Mouse (Mus musculus): ENCODE measurements around the gene Flcn. TPM values are rescaled to one million over a fixed set of nuclear protein-coding genes. Genes with fewer than 3 reads are reported as not detected.
"Not testable (repeated sequence)": the region's sequence is repeated elsewhere in the genome, so short reads cannot be mapped to it uniquely, and the experiment has no call there.

Flcn gene
- 10 to 100 TPM; 43.5 to 49.5 TPM for total RNA-seq (2021)
- long read RNA-seq, experiment 1, transcript Flcn-203 (13 exons, 3,437 nt): major isoform, 23 of 29 reads
- long read RNA-seq, experiment 1, partial matches to known transcripts: 1 of 29 reads
- long read RNA-seq, experiment 1, other reads (novel, unspliced or antisense): 5 of 29 reads
- long read RNA-seq, experiment 2, transcript Flcn-203 (13 exons, 3,437 nt): major isoform, 19 of 27 reads
- long read RNA-seq, experiment 2, partial matches to known transcripts: 1 of 27 reads
- long read RNA-seq, experiment 2, other reads (novel, unspliced or antisense): 7 of 27 reads

GRCm38 (mm10) chr11:59809670-59810474 lies at the start of gene Flcn:
Gene Flcn, minus strand, starts transcription at chr11:59810016.
- DNase-seq: peak; percentile 90 to 91

- no peak for DNase-seq
These were observed 43.0 kb upstream of the Flcn start for GRCm38 (mm10) chr11:59852865-59853264.

DNA sequence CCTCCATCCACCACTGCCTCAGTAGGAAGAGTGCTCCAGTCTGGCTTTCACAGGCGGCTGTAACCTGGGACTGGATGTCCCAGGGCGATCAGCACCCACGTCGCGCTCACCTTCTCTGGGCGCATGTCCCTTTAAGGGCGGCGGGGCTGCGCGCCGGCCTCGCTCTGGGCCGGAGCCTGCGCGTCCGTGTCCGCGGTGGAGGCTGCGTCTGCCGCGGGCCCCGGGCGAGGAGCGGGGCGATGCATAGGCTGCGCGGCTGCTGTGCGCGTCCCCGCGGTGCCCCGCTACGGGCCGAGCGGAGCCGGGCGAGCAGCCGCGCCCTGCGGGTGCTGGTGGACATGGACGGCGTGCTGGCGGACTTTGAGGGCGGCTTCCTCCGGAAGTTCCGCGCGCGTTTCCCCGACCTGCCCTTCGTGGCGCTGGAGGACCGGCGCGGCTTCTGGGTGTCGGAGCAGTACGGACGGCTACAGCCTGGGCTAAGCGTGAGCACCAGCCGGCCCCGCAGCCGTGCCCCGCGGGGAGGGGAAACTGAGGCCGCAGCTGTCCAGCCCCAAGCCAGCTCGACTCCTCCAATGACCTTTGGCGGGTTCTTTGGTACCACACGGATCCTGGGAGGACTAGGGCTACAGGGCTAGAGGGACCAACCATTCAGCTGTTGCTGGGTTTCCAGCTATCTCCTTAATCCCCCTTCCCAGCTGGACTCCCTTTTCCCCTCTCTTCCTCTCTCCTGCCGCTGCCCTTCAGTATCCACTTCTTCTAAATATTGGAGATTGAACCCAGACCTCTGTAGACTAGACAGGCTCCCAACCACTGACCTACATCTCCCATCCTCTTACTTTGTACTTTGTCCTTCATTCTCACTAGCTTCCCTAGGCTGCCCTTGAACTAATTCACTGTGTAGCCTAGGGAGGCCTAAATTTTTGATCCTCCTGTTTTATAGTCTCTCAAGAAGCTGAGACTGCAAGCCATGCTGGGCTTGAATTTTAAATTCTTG lies 38.4 kb upstream of the Flcn start:
- peak; percentile 87 to 90 for DNase-seq

DNA sequence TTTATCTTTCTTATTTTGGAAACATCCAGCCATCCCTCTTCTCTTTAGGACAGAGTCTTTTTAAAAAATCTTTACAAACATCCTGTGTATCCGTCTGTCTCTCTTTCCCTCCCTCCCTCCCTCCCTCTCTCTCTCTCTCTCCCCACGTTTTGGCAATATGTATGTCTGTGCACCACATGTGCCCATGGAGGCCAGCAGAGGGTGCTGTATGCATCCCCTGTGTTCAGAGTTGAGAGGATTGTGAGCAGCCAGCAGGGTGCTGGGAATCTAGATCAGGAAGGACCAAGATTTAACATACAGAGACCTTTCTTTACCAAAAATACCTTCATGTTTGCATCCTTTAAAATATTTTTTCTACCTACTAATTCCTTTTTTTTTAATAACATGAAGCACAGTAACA lies 37.3 kb upstream of the Flcn start:
- DNase-seq: peak; percentile 49 to 57

GRCm38 (mm10) chr11:59846311-59846710 lies 36.5 kb upstream of the Flcn start:
- no peak for DNase-seq

GRCm38 (mm10) chr11:59839459-59840126 lies 29.8 kb upstream of the Flcn start, which contains the start of gene Cops3:
Gene Cops3, minus strand, starts transcription at chr11:59839838.
- DNase-seq: peak; percentile 95 to 98

GRCm38 (mm10) chr11:59839008-59839458 lies 29.2 kb upstream of the Flcn start, which contains the start of gene Nt5m:
Gene Nt5m, plus strand, starts transcription at chr11:59839447.
- peak; percentile 96 to 97 for DNase-seq

- no peak for DNase-seq
These were observed 28.6 kb upstream of the Flcn start for GRCm38 (mm10) chr11:59838426-59838825.

DNA sequence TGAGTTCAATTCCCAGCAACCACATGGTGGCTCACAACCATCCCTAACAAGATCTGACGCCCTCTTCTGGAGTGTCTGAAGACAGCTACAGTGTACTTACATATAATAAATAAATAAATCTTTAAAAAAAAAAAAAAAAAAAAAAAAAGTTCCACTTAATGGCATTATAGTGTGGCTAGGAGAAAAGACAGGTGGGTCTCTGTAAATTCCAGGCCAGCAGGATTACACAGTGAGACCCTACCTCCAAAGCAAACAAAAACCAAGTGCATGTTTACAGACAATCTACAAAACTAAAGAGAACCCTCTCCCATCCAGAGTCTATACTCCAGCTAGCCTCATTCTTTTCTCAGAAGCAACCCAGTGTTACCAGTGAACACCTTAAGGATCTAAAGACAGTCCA lies 28.0 kb upstream of the Flcn start:
- DNase-seq: not testable (repeated sequence)

DNA sequence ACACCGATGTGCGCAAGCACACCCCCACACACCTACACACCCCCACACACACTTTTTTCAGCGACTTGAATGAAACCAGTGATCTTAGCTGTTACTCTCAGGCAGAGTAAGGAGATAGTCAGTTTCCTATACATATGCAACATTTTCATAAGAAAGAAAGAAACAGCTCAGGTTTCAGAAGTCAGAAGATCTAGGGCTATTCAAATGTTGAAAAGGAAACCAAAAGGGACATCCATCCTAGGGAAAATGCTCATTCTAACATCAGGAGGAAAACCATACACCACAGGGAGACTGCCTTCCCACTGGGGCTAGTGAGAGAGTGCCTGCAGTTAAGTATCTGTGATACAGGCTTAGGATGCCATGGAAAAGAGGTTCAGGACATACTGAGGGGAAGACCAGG lies 11.8 kb upstream of the Flcn start:
- no peak for DNase-seq

DNA sequence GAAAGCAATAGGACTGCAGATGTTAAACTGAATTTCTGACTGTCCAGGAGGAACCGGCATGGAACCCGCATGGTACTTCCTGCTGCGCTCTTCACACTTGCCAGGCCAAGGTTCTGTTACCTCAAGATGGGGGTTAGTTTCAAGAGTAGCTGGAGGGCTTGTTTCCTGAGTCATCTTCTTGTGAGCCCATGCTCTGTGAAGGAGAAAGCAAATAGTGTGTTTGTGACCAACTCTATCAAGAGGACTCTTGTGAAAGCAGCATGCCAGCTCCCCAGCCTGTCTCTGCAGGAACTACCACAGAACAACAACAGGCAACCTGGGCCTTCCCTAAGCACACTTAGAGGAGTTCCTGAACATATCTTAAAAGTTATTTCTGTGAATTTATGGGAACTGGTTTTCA lies 8.1 kb upstream of the Flcn start:
- no peak for DNase-seq

- no peak for DNase-seq
These were observed 5.8 kb upstream of the Flcn start for GRCm38 (mm10) chr11:59815482-59816065.

GRCm38 (mm10) chr11:59814936-59815335 lies 5.1 kb upstream of the Flcn start:
- no peak for DNase-seq

DNA sequence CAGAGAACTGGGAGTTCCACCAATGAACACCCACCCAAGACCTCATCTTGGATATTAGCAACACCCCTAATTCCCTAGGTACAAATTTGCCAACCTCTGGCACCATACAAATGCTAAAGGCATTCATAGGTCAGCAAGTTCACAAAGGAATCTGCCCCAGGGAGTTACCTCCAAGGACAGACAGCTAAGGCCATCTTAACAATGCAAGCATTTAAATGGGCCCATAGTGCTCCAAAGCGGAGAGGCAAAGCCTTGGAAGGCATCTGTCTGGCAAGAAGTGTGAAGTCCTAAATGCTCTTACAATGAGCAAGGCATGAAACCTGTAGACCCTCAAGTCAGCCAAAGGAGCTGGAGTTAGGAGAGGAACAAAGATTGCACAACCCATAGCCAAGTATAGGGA lies 4.5 kb upstream of the Flcn start:
- DNase-seq: no peak

- no peak for DNase-seq
These were observed 3.5 kb upstream of the Flcn start for GRCm38 (mm10) chr11:59813276-59813675.

DNA sequence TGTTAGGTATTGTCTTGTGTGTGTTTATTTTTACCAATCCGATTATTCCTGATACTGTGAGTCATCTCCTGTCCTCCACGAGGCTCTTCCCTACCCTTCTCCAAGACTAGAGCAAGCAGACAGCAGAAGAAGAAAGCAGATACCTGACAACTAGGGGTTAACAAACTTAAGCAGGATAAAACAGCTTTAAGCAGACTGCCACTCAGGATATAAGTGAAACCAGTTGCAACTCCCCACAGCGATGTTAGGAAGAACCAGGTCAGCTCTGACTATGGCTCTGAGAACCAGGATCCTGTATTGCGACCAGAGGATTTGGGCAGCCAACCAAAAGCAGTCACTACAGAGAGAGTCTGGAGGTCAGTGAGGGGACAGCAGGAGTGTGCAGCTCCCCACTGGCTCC lies 1.4 kb upstream of the Flcn start:
- DNase-seq: no peak

GRCm38 (mm10) chr11:59810480-59811158 lies 803 bp upstream of the Flcn start:
- no peak for DNase-seq

DNA sequence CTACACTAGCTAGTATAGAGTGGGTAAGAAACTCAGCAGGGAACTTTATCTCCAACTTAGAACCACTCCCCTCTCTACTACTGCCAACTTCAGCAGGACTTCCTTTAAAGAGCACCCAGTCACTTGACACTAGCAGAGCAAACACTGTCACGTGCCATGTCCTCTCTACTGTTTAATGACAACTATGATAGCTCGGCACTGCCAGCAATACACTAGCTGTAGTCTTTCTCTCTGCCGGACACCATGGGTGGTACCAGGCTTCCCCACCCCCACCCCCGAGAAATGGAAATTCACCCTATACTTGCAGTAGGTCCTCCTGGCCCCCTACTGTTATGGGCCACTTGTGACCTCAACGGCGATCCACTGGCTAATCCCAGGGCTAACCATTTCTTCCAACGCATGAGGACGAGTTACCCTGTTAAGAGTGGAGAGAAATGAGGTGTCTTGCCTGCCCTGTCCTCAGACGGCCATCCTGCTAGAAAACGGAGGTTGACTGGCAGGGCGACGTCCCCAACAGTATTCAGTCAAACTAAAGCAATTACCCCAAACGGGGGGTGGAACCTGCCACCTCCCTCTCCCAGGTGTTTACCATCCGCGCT lies 646 bp downstream of the Flcn start:
- peak; percentile 76 to 84 for DNase-seq

DNA sequence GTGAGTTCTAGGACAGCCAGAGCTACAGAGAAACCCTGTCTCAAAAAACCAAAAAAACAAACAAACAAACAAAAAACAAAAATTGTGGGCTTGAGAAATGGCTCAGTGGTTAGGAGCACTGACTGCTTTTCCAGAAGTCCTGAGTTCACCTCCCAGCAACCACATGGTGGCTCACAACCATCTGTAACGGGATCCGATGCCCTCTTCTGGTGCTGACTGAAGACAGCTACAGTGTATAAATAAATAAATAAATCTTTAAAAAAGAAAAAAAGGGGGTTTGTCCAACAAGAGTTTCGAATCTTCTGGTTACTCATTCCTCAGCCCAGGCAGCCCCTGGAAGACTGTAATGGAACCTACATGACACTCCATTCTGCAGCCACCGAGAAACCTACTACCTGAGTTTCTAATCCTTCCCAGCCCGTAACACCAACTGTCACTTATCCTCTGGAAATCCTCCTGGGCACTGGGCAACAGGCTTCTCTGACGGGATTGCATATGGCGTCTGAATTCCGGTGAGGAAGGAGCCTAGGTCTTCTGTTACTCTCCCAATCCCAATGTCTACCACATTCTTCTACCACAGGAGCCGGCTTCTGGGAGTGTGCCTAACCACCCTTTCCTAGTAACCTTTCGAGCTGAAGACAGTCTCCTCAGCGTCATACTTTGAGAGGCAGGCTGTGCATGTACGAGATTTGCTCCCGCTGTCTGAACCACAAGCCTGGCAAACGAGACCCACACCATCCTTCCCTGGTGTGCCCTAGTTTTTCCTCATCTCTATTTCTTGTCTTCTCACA lies 1.5 kb downstream of the Flcn start:
- no peak for DNase-seq
